Mouse (Mus musculus): ENCODE data around the gene Hinfp.

GRCm38 (mm10) chr9:44313476-44314256 is 8.2 kb upstream of the Hinfp start:
- TF ChIP-seq CTCF (IDR thresholded peaks at IDR 0.05; ENCODE audit: low read depth, low read length), result no peak
- no peak for TF ChIP-seq GATA1 (IDR thresholded peaks at IDR 0.05; ENCODE audit: borderline replicate concordance, low read length)
- no peak for TF ChIP-seq GATA2 (IDR thresholded peaks at IDR 0.05; ENCODE audit: borderline replicate concordance, low read depth, low read length)
- no peak for TF ChIP-seq POLR2AphosphoS5 (IDR thresholded peaks at IDR 0.05; ENCODE audit: insufficient replicate concordance, low read depth, low read length)
- no peak for TF ChIP-seq TAL1 (conservative IDR thresholded peaks at IDR 0.05; ENCODE audit: low read depth, low read length)

Data from G1E (cell line).